Mouse (Mus musculus): ENCODE results near the gene Mpv17l2.
A peak's percentile ranks its signal among the peaks of the same experiment; 100 is the strongest.

Gene Mpv17l2

GRCm38 (mm10) chr8:70789046-70789445 lies 28.3 kb upstream of the Mpv17l2 start:
- DNase-seq, result no peak

DNA sequence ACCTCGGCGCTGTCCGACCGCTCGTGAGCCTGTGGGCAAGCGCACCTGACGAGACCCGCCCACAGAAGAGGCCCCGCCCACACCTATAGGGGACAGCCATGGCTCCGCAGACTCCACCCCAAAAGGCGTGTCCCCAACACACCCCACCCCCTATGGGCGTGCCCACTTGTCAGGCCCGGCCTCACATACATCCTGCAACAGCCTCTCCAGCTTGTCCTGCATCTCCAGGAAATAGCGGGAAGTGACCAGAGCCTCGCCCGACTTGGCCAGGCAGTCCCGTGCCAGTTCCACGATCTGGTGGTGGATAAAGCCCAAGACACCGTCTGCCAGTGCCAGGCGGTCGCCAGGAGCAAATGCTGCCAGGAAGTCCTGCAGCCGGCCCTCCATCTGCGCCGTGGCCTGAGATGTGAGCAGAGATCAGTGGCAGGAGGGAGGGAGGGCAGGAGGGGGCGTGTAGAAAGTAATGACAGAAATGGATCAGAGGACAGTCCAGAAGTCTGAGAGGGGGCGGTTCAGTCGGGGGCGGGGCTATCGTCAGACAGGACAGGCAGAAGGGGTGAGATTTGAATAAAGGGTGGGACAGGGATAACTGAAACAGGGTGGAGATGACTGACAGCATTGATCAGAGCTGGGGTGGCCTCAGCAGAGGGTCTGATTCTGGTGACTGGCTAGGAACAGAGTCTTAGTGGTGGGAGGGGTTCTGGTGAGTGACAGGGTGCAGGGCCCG lies 27.4 kb upstream of the Mpv17l2 start:
- peak in 1 of 2 experiments; percentile 22 for DNase-seq

DNA sequence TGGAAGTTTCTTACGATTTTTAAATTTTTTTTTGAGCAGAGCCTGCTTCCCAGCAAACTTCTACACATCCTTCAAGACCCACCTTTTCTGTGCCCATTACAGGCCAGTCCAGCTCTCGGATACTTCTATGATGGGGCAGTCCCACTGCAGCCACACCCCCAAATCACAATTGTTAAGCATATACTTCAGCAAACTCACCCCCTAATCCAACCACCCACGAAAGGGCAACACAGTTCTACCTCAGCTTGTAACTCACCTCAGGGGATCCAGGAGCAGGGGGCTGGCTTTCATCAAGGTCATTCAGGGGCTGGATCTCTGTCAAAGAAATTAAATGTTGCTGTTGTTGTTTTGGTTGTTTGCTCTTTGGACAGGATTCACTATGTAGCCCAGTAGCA lies 26.3 kb upstream of the Mpv17l2 start:
- DNase-seq, result no peak

DNA sequence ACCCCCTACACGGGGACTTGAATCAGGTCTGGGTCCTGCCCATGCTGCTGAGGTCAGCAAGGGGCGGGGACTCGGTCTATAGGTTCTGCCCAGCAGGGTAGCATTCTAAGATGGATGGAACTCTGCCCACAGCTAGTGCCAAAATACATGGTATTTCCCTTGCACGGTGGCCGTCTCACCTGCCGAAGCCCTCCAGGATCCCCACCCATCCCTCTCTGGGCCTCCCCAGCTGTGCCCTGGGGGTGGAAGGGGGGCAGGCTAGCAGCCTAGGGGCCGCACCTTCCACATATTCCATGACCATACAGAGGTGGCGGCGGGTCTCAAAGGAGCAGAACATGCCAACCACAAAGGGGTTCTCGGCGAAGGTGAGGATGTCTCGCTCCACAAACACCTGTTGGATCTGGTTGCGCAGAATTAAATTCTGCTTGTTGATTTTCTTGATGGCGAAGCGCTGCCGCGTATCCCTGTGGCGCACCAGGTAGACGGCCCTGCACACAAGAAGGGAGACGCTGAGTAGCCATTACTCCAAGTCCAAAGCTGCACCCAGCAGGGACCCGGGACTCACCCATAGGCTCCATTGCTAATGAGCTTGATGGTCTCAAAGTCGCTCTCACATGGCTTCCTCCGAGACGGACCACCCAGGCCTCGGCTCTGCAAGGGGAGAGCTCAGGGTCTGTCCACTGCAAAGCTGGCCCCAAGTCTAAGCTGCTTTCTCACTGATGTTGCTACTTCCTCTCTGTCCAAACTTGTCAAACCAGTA lies 25.7 kb upstream of the Mpv17l2 start:
- DNase-seq, result no peak

- DNase-seq, result no peak
Measured at GRCm38 (mm10) chr8:70780093-70780492, 19.3 kb upstream of the Mpv17l2 start.

DNA sequence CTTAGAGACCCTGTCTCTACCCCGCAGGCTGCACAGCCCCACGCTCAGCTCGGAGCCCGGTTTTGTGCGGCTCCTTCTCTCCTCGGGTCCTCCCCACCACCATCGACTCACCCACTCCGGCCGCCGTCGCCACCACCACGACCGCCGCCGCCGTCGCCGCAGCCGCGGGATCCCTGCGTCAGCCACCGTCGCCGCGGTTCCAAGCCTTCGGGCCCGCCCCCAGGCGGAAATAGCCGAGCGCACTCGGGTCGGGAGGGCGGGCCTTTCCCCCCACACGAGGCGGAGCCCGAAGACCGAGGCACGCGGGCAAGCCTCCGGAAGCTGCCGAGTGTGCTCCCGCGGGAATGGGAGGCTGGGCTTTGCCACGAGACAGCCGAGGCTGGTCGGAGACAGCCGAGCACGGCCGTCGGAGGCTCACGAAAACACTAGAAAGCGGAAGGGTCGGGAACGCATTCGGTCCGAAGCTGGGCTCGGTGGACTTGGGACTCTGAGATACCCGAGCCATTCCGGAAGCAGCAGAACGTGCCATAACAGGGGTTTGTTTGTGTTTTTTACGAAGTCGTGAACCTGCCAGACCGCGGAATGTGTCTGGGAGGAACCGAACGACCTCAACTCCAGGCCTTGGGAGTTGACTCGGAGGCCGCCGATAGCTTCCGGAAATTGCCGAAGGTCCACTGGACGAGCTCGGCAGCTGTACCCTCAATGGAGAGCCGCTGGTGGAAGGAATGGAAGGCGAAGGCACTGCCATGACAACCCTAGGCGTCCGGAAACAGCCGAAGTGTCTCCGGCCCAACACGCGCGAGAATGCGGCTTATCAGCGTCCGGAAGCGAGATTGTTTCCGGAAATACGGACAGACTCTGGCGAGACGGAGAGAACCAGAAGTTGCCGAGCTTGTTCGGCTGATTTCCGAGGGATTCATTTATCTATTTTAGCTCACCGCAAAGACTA lies 16.0 kb upstream of the Mpv17l2 start, which contains the start of gene Pik3r2:
Pik3r2 (minus strand) TSS at position 218 of the 949 bp plus-strand sequence.
- DNase-seq, result peak; percentile 98 to 99

DNA sequence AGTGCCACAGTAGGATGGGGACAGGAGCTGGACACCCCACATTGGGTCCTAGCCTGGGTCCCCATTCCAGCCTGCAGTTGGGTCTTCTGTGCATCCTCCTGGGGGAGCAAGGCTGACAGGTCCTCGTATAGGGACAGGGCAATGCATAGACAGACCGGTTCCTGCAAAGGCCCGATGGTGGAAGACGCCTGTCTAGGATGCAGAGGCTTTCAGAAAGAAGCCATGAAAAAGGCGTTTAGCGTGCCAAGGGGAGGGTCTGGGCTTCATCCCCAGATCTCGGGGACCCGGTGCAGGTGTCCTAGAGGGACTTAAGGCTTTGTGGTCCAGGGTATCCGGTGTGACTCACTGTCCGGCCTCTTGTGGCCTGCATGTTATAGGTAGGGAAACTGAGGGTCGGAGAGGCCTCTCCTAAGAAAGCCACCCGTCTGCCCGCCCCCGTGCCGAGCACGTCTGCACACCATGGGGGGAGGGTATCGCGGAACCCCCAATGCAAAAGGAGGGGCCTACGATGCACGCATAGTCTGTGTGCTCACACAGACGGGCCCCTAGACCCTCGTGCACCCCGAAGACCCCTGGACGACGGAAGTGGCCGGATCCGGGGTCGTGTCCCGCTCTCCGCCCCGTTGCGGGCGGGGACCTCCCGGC lies 15.2 kb upstream of the Mpv17l2 start:
- peak in 1 of 2 experiments; percentile 25 for DNase-seq

DNA sequence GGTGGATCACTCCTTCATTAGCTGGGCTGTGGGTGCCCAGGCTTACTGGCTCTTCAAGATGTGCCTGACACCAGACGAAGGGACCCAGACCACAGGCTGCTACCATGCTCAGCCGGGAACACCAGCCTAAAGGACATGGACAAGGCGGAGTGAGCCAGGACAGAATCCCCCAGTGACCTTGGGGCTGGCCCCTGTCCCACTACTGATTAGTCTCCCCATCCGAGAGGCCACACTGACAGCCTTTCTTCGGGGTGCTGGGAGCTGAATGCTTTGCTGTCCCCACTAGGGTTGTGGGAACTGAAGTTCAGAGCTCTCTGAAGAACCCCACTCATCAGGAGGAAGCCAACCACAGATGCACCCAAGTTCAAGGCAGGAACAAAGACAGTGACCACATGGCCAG lies 14.5 kb upstream of the Mpv17l2 start:
- no peak for DNase-seq

DNA sequence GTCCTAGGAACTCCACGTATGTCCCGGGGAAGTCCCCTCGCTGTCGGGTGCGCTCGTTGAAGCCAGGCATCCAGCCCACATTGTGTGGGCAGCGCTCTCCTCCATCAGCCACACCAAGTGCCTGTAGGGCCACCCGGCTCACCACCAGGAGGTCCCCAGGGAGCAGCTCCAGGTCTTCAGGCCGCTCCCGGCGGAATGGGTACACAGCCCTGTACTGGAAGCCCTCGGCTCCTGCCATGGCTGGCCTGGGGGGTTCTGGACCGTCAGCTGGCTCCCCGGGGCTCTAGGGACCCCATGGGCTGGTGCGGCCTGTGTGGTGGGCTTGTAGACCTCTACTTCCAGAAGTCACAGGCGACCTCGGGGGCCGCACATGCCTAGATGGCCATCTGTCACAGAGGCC lies 14.0 kb upstream of the Mpv17l2 start:
- no peak for DNase-seq

DNA sequence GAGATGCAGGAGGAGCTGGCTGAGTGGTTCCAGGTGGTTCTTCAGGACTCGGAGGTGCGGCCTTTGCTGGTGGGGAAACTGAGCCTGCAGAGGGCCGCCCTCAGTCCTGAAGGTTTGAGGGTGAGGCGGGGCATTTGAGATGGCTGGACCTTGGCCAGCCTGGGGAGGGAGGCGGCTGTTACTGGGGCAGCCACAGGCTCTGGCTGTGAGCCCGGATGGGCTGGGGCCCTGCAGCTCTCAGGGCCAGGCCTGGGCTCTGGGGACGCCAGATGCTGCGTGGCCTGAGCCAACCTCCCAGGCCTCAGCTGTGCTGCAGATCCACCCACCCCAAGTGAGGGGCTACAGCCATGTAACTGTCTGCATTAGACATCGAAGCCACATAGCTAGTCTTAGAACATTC lies 13.1 kb upstream of the Mpv17l2 start:
- no peak for DNase-seq

GRCm38 (mm10) chr8:70773410-70773809 lies 12.7 kb upstream of the Mpv17l2 start:
- no peak for DNase-seq

GRCm38 (mm10) chr8:70772890-70773289 lies 12.1 kb upstream of the Mpv17l2 start:
- no peak for DNase-seq

- DNase-seq, result no peak
Measured at GRCm38 (mm10) chr8:70772075-70772474, 11.3 kb upstream of the Mpv17l2 start.

DNA sequence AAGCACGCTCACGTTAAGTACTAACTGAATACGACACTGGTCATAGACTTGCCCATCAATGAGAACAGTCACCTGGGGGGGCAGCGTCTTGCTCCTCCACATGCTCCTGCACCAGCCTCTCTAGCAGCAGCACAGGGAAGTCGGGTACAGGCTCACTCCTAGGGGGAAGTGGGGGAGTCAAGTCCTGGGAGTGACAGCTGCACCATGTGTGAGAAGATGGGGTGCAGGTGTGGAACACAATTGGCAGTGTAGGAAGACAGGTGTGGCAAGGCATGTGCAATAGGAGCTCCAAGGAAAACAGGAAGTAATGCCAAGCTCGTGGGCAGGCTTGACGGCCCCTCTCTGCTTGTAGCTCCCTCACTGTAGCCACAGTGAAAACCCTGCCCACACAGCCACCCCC lies 10.5 kb upstream of the Mpv17l2 start:
- no peak for DNase-seq

DNA sequence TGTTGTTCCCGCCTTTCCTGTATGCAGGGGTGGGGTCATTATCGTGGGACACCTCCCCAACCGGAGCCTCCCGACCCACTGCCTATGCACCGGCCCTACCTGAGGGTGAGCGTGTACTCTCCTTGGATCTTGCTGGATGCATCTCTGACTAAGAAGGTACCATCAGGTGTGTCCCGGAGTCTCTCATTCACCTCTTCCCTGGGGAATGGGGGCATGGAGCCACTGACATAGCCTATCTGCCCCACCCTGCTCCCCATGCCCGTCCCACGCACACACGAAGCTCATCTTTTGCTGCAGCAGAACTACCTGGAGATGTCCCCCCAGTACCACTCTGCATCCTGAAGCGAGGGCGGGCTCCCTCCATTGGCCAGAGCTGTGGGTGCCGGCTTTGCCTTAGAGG lies 10.0 kb upstream of the Mpv17l2 start:
- DNase-seq, result no peak

DNA sequence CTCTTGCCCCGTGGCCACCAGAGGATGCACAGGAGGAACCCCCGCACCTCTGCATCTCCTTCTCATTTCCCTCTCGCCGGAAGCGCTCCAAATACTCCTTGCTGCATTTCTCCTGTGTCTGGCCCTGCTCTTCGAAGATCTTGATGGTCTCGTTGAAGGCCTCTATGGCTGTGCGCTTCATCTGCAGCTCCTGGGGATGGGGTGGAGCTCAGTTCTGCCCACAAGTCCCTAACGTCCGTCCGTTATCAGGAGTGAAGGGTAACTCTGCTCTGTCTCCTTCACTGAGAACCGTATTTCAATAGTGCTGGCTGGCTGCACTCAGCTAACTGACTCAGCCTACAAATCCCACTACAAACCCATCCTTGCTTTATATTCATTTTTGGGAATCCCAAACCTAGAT lies 9.1 kb upstream of the Mpv17l2 start:
- DNase-seq, result no peak

DNA sequence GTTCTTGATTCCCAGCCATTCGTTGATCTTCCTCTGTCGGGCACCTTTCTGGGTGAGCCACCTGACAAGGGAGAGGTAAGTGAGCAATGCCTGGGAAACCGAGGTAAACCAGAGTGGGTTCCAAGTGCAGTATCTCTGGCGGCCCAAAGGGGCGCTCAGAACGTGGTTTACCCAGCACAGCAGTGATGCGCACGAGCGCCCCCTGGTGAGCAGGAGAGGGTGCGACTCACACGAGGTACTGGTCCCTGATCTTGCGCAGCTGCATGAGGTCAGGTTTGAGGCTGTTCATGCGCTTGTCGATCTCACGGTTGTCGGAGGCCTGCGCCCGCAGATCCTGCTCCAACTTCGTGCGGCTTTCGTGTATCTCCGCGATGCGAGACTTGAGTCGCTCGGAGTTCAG lies 8.6 kb upstream of the Mpv17l2 start:
- DNase-seq, result peak; percentile 99

- DNase-seq, result peak in 1 of 2 experiments; percentile 45
Measured at GRCm38 (mm10) chr8:70768956-70769355, 8.2 kb upstream of the Mpv17l2 start.

DNA sequence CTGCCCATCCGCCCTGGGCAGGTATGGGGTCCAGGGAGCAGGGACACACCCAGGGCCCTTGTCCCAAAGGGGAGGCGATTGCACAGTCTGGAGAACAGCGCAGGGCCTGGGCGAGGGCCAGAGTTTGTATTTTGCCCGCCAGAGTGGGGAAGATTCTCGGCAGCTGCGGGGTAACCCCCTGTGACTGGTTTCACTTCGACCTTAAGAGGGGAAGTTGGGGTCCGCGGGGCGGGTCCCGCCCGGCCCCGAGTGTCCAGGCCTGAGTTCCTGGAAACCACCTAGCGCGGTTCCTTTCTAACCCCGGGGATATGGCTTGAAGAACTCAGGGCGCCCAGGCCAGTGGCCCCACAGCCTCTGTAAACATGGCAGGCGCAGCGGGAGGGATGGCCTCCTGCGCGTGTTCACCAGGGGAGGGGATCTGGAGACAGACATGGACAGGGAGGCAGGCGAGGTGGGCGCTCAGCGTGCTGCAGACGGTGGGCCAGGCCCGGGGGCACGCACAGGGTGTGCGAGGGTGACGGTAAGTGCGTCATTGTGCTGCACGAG lies 7.6 kb upstream of the Mpv17l2 start:
- DNase-seq, result peak; percentile 83 to 87

DNA sequence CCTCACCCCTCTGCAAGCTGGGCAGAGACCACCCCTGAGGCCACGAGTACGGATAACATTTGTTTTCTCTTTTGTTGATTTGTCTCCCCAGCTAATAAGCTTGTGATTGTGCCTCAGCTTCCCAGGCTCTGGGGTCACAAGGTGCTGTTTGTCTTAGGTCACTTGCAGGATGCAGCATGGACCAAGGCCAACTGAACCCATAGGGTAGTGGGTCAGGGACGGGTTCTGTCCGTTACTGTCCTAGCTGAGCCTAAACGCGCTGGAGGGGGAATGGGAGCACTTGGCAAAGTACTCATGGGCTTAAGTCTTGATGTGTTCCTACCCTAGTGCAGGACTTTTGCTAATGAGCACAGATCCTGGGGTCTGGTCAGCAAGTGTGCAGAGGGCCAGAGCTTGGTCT lies 6.8 kb upstream of the Mpv17l2 start:
- no peak for DNase-seq

DNA sequence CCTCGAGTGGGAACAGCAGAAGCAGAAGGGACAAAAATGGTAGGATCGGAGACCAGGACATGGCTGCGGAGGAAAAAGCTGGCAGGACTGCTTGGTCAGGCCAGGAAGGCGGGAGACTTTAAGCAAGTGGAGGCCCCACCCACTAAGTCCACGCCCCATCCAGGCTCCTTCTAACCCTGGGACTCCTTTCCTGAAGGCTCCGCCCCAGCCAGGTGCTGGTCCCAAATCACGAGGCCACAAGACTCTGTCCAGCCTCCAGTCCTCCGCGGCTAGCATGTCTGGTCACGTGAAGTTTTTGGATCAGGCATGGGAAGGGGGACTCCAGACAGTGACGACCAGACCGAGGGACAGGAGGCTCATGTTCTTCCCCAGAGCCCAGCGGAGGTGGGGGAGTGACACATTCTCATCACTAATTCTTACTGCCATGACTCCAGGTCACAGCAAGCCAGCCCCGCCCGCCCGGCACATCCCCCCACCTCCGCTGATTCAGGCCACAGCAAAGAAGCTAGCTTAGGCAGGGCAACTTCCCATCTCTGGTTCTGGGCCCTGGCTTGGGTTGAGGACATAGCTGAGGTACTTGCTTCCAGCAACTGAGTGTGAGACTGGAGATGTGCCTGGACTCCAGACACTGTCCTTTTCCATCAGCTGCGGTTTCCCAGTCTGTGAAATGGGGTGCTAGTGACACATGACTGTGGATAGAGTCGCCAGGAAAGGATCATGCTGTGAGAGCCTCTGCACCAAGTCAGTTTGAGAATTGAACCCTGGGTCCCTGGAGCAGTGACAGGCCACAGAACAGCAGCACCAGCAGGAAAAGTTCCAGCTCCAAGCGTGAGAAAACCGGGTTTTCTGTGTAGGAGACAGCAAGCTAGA lies 6.1 kb upstream of the Mpv17l2 start:
- peak; percentile 62 to 66 for DNase-seq

All from B cell, adult 2 months (primary cell).